Mouse (Mus musculus) CD4-positive, CD25-positive, alpha-beta regulatory T cell, adult 2 months (primary cell): Measurements from ENCODE around the gene Acsl4.

ENCODE experiments used
- DNase-seq: peaks from one replicate; pipeline ENCODE4 v3.0.0-alpha.2; 2012; ENCODE audit warnings: low read depth, low spot score

Gene Acsl4

GRCm38 (mm10) chrX:142390247-142390908, at the start of gene Acsl4:
TSS of gene Acsl4 (minus strand) at chrX:142390535.
- DNase-seq: peak; percentile 92

GRCm38 (mm10) chrX:142437971-142438504, 47.7 kb upstream of the Acsl4 start:
- no peak for DNase-seq

- no peak for DNase-seq
These were observed 42.5 kb upstream of the Acsl4 start for GRCm38 (mm10) chrX:142432846-142433245.

- no peak for DNase-seq
These were observed 36.8 kb upstream of the Acsl4 start for GRCm38 (mm10) chrX:142427111-142427510.

GRCm38 (mm10) chrX:142426628-142427027, 36.3 kb upstream of the Acsl4 start:
- DNase-seq: no peak

GRCm38 (mm10) chrX:142413884-142414283, 23.5 kb upstream of the Acsl4 start:
- DNase-seq: no peak

- DNase-seq: no peak
These were observed 19.7 kb upstream of the Acsl4 start for GRCm38 (mm10) chrX:142410060-142410459.

GRCm38 (mm10) chrX:142409338-142409737, 19.0 kb upstream of the Acsl4 start:
- no peak for DNase-seq

GRCm38 (mm10) chrX:142403114-142403513, 12.8 kb upstream of the Acsl4 start:
- DNase-seq: no peak

- DNase-seq: peak; percentile 25
These were observed 8.3 kb upstream of the Acsl4 start for GRCm38 (mm10) chrX:142398621-142399020.

GRCm38 (mm10) chrX:142390909-142391265, 552 bp upstream of the Acsl4 start:
- peak; percentile 37 for DNase-seq

- peak; percentile 45 for DNase-seq
These were observed 665 bp downstream of the Acsl4 start for GRCm38 (mm10) chrX:142389581-142390159.

- DNase-seq: no peak
These were observed 2.2 kb downstream of the Acsl4 start for GRCm38 (mm10) chrX:142388141-142388540.

- peak; percentile 30 for DNase-seq
These were observed 2.7 kb downstream of the Acsl4 start for GRCm38 (mm10) chrX:142387634-142388033.

- peak; percentile 19 for DNase-seq
These were observed 5.4 kb downstream of the Acsl4 start for GRCm38 (mm10) chrX:142384918-142385317.

GRCm38 (mm10) chrX:142379894-142380293, 10.4 kb downstream of the Acsl4 start:
- peak; percentile 62 for DNase-seq

GRCm38 (mm10) chrX:142378048-142378447, 12.3 kb downstream of the Acsl4 start:
- DNase-seq: peak; percentile 15

GRCm38 (mm10) chrX:142377358-142377757, 13.0 kb downstream of the Acsl4 start:
- DNase-seq: no peak

GRCm38 (mm10) chrX:142376747-142377146, 13.6 kb downstream of the Acsl4 start:
- DNase-seq: no peak

GRCm38 (mm10) chrX:142375519-142375918, 14.8 kb downstream of the Acsl4 start:
- no peak for DNase-seq

GRCm38 (mm10) chrX:142372393-142372792, 17.9 kb downstream of the Acsl4 start:
- peak; percentile 80 for DNase-seq

- peak; percentile 34 for DNase-seq
These were observed 20.4 kb downstream of the Acsl4 start for GRCm38 (mm10) chrX:142369935-142370334.

GRCm38 (mm10) chrX:142363882-142364281, 26.5 kb downstream of the Acsl4 start:
- DNase-seq: no peak
